Mouse (Mus musculus) lung, embryonic 15.5 days (tissue): Measurements from ENCODE around the gene Dbp. TPM values are rescaled to one million over a fixed set of nuclear protein-coding genes. Genes with fewer than 3 reads are reported as not detected.

Experiments
- ATAC-seq: fragments of 200-750 bp; cut with Nextera tagmentation; 2 replicates; pipeline ENCODE4 v1.8.0; 2017; ENCODE audit warnings: moderate number of reproducible peaks, borderline replicate concordance; ENCODE audit not compliant: low FRiP score, low TSS enrichment; ENCODE audit errors: extremely low read depth
- H3K27ac ChIP-seq: fragments of 300-500 bp; sonication (generic); 2 replicates; pipeline ENCODE4 v1.5.1; 2015; ENCODE audit warnings: moderate library complexity, mild to moderate bottlenecking, inconsistent platforms
- H3K27me3 ChIP-seq: fragments of 300-500 bp; sonication (generic); 2 replicates; pipeline ENCODE4 v1.6.1; 2015; ENCODE audit warnings: inconsistent platforms
- H3K36me3 ChIP-seq: fragments of 300-500 bp; sonication (generic); 2 replicates; pipeline ENCODE4 v1.6.1; 2015; ENCODE audit warnings: inconsistent platforms
- H3K4me1 ChIP-seq: fragments of 300-500 bp; sonication (generic); 2 replicates; pipeline ENCODE4 v1.6.1; 2015; ENCODE audit warnings: inconsistent platforms
- H3K4me2 ChIP-seq: fragments of 300-500 bp; sonication (generic); 2 replicates; pipeline ENCODE4 v1.6.1; 2015; ENCODE audit warnings: inconsistent platforms, mild to moderate bottlenecking, moderate library complexity
- H3K4me3 ChIP-seq: fragments of 300-500 bp; sonication (generic); 2 replicates; pipeline ENCODE4 v1.5.1; 2015; ENCODE audit warnings: mild to moderate bottlenecking, inconsistent platforms
- H3K9ac ChIP-seq: fragments of 300-500 bp; sonication (generic); 2 replicates; pipeline ENCODE4 v1.6.1; 2015; ENCODE audit warnings: inconsistent platforms
- H3K9me3 ChIP-seq: fragments of 300-500 bp; sonication (generic); 2 replicates; pipeline ENCODE4 v1.6.1; 2016; ENCODE audit warnings: inconsistent platforms
- WGBS: fragments of 180-500 bp; shearing (Covaris S2); methylation state at CpG from one replicate; pipeline ENCODE4 v1.1.7; 2015; 5-methylcytosine and 5-hydroxymethylcytosine counted together
- polyA plus RNA-seq: library from polyadenylated mRNA; unstranded; fragments of >200 nt; fragmentation: Nextera tagmentation; extraction: Ambion mirVana; gene quantifications from 2 replicates; pipeline ENCODE4 v1.2.1, GENCODE M21; 2015

Dbp gene
- polyA plus RNA-seq, 1 experiment from 2014 or later, result 3.1 TPM

DNA sequence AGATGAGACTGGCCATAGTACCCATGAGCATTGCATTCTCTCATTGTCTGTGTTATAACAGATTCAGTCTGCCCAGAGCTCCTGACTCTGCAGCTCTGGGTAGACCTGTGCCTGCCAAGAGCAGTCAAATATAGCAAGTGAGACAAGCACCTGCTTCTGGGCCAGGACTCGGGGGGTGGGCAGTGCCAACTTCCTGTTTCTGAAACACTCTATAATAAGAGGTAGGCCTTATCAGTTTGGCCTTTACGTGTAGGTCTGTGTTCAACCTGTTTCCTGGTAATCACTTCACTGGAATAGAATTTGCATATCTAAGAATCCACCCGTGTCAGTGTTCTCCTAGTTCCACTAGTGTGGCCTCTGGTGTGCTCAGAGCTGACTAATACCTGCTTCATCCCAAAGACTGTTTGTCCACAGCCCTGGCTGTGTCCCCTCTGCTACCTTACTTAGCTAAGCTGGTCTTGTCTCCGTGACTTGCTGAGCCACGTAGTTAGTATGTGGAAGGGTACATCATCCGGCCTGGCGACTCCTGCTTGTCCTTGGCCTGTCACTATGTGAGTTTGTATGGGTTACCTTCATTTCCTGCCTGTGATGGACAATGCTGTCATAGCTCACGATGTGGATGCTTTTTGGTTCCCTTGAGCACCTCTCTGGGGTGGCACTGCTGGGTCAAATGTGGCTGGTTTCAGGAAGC is 23.7 kb upstream of the Dbp start:
- H3K4me2 ChIP-seq, result no peak overlapping the region
- peak overlapping the region; percentile 18 for H3K27ac ChIP-seq
- 66% methylated on average over 8 of the region's 8 CpGs for WGBS
- H3K36me3 ChIP-seq, result no peaks in the 10 kb centered on the region
- no peaks in the 10 kb centered on the region for H3K9me3 ChIP-seq
- no peak for ATAC-seq
- no peak overlapping the region for H3K9ac ChIP-seq
- peaks cover 20% of the 10 kb centered on the region for H3K4me1 ChIP-seq
- H3K4me3 ChIP-seq, result no peak overlapping the region
- H3K27me3 ChIP-seq, result no peaks in the 10 kb centered on the region

DNA sequence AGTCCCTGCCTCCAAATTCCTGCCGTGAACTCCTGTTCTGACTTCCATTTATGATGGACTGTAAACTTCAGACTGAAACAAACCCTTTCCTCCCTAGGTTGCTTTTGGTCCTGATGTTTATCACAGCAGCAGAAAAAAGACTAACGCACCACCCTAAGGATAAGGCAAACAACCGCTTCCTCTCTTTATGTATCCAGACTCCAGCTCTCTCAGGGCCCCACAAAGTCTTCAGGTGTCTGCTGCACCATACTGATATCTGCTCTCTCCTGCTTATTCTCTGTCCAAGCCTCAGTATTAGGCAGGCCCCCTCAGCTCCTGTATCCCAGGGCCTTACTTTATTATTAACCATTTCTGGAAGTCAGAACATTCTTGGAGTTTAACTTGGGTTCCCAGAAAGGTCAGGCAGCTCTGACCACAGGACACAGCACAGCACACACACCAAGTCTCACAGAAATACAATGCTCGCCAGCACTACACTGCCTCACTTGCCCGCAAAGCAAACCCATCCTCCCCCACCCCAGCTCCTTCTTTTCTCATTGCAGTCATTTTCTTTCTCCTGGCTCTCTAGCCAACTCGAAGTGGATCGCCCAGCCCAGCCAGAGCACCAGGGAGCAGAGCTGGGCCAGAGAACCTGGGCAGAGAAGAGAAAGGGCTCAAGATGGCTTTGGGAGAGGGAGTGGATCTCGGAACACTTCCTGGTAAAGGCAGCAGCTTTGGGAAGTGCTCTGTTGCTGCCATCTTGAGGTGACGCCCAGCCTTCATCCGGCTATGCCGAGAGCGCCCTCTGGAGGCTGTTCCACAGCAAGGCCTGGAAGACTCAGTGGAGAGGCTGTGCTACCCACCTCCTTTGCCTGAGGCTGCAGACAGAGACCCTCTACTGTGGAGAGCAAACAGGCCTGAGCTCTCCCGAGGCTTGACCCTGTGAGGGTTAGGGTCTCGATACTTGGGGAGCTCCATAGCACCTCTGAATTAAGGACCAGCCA is 22.5 kb upstream of the Dbp start:
- peak; percentile 55; the same call in 1 of the 2 replicates for ATAC-seq
- H3K27ac ChIP-seq, result peak overlapping the region; percentile 54
- no peaks in the 10 kb centered on the region for H3K9me3 ChIP-seq
- no peaks in the 10 kb centered on the region for H3K36me3 ChIP-seq
- H3K4me3 ChIP-seq, result no peak overlapping the region
- peak overlapping the region; percentile 44 for H3K4me2 ChIP-seq
- peaks cover 20% of the 10 kb centered on the region for H3K4me1 ChIP-seq
- no peaks in the 10 kb centered on the region for H3K27me3 ChIP-seq
- WGBS, result 27% methylated on average over 14 of the region's 14 CpGs
- no peak overlapping the region for H3K9ac ChIP-seq

DNA sequence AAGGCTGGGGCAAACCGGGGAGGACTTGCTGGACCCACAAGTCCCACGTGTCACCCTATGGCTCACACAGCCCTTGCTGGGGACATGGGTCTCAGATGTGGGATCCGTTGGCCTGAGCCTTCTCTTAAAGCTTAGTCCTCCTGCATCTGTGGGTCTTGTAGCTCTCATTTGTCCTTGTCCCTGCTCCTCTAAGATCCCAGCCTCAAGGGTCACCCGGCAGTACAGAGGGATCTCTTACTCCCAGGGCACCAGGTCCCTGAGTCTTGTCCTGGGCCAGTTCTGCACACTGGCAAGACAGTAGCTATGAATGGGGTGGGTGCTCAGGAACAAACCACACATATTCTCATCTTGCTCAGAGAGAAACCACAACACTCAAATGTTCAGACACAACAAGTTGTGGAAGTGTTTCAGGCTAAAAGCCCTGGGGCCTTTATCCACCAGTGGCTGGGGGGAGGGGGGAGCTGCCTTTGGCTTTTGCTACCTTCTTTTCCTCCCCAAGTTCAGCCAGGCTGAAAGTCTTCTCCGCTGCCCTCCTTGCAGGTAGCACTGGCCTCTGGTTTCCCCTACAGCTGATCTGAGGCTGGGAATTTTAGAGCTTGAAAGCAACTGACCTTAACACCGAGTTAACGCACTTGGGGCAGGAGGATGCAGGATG is 21.4 kb upstream of the Dbp start, which contains the start of gene Ntn5:
Gene Ntn5, plus strand, starts transcription at position 627 of the 655 bp plus-strand sequence.
- Histone ChIP-seq H3K4me1 (peaks cover 20% of the 10 kb centered on the region), H3K9me3 (no peaks in the 10 kb centered on the region), H3K9ac (no peak within 1 kb of the TSS), H3K4me3 (no peak within 1 kb of the TSS), H3K4me2 (no peak within 1 kb of the TSS), H3K27ac (no peak within 1 kb of the TSS), H3K27me3 (no peaks in the 10 kb centered on the region), H3K36me3 (no peaks in the 10 kb centered on the region)
- WGBS, result 79% methylated on average over 7 of the region's 7 CpGs
- no peak for ATAC-seq

DNA sequence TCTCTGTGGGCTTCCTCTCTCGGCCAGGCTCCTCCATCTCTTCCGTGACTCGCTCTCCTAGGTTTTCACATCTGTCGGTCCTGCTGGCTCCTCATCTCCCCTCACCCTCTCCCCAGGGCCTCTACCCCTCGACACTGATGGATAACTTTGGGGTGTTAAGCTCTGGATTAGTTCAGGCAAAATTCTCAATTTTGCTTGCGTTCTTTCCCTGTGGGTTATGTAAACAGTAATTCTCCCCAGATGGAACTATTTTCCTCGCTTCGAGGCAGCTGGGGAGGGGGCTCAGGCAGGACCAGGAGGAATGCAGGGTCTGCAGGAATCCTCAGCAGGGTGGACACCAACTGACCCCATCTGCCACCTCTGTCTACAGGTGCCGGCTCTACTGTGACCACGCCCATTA is 19.1 kb upstream of the Dbp start:
- Histone ChIP-seq H3K27me3 (no peaks in the 10 kb centered on the region), H3K9ac (no peak overlapping the region), H3K27ac (no peak overlapping the region), H3K9me3 (no peaks in the 10 kb centered on the region), H3K4me2 (no peak overlapping the region), H3K36me3 (no peaks in the 10 kb centered on the region), H3K4me3 (no peak overlapping the region), H3K4me1 (peaks cover 17% of the 10 kb centered on the region)
- no peak for ATAC-seq
- 25% methylated on average over 10 of the region's 10 CpGs for WGBS

DNA sequence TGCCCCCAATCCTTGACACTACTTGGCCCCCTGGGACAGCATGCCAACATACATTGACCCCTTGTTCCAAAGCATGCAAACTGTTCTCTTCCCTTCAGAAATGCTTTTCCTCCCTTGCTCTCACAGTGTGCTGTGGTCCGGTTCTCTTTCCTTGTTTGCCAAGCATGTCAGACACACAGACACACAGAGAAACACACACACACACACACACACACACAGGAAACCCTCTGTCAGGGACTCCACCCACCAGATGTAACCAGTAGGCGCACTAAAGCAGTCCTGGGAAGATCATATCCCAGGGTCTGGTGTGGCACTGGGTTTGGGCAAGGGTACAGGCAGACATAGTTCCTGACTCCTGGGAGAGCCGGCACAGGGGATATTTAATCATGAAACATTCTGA is 18.0 kb upstream of the Dbp start:
- Histone ChIP-seq H3K27ac (no peak overlapping the region), H3K4me3 (no peak overlapping the region), H3K27me3 (no peaks in the 10 kb centered on the region), H3K9ac (no peak overlapping the region), H3K9me3 (no peaks in the 10 kb centered on the region), H3K4me1 (peaks cover 12% of the 10 kb centered on the region), H3K4me2 (no peak overlapping the region), H3K36me3 (no peaks in the 10 kb centered on the region)
- WGBS, result 58% methylated on average over 3 of the region's 3 CpGs
- no peak for ATAC-seq

DNA sequence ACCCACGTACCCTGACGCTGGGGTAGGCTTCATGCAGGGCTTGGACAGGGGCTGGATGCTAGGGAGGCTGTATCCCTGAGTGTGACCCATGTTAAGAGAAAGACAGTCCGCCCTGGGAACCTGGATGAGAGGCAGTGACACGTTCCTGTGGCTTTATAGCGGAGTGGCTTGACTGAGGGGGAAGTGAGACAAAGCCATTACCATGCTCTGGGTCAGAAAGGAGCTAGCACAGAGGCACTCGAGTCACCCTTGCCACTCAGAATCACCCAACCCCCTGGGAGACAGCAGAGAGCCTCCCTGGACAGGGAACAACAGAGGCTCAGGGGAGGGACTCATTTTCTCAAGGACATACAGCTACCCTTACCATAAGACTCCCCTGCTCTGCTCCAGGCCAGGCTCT is 15.8 kb upstream of the Dbp start:
- H3K9ac ChIP-seq, result no peak overlapping the region
- no peak for ATAC-seq
- peaks cover 7% of the 10 kb centered on the region; the same call in 1 of the 2 replicates for H3K4me1 ChIP-seq
- H3K4me2 ChIP-seq, result no peak overlapping the region
- H3K27me3 ChIP-seq, result no peaks in the 10 kb centered on the region
- H3K4me3 ChIP-seq, result no peak overlapping the region
- 56% methylated on average over 6 of the region's 6 CpGs for WGBS
- no peaks in the 10 kb centered on the region for H3K9me3 ChIP-seq
- H3K27ac ChIP-seq, result no peak overlapping the region
- H3K36me3 ChIP-seq, result no peaks in the 10 kb centered on the region

DNA sequence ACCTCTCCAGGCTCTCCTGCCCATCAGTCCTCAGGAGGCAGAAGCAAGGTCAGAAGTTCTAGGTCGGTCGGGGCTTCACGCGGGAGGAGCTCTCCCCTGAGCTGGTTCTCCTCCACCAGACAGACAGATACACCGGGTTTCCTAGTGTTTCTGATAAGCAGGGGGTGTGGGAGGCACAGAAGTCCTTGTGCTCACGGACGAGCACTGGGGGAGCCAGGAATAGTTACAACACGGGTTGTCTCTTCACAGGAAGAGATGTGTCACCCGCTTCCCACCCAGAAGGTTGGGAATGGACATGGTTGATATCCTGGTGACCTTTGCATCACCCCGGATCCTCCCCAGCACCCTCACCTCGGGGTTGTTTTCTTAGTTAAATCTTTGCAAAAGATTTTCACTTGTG is 15.1 kb upstream of the Dbp start:
- H3K4me2 ChIP-seq, result no peak overlapping the region
- WGBS, result 51% methylated on average over 11 of the region's 11 CpGs
- no peak for ATAC-seq
- no peak overlapping the region for H3K27ac ChIP-seq
- H3K27me3 ChIP-seq, result no peaks in the 10 kb centered on the region
- no peak overlapping the region for H3K9ac ChIP-seq
- H3K4me3 ChIP-seq, result no peak overlapping the region
- no peaks in the 10 kb centered on the region for H3K9me3 ChIP-seq
- peaks cover 7% of the 10 kb centered on the region; the same call in 1 of the 2 replicates for H3K4me1 ChIP-seq
- H3K36me3 ChIP-seq, result no peaks in the 10 kb centered on the region

DNA sequence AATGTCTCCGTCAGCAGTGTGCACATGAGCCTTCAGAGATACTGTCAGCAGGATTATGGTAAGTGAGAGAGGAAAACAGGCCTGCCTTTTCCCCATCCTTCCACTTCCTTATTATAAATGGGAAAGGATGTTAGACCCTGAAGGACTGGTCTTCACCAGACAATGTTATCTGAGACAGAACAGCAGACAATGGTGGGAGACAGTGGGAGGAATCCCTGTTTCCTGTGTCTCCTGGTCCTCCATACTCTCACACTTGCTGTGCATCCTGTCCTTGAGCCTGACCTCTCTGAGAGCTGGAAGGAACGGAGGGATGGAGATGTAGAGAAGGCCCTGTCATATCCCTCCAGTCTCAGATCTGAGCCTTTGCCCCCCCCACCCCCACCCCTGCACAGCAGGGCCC is 12.5 kb upstream of the Dbp start:
- WGBS, result 79% methylated on average over 2 of the region's 2 CpGs
- H3K4me2 ChIP-seq, result no peak overlapping the region

DNA sequence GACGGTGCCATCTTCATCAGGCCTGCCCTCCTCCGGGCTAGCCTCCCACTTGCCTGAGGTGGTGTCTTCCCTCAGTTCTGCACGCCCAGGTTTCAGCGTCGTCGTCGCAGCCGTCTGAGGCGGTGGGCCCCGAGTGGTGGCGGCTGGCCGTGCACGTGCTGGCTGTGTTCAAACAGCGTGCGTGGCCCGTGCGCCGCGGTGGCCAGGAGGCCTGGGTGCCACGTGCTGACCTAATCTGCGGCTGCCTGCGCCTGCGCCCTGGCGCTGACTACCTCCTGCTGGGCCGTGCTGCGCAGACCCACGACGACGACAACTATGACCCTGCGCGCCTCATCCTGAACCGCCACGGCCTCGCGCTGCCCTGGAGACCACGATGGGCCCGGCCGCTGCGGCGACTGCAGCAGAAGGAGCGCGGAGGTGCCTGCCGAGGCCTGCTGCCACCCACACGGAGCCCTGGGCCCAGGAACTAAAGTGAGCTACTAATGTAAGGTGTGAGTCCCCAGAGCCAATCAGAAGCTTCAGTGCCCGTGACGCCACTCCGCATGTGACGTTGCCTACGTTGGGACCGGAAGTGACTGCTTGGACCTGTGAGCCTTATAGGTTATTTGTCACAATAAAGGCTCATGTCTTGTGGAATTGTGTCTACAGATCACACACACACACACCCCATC is 10.8 kb upstream of the Dbp start, which contains the start of gene Sec1:
Gene Sec1, minus strand, starts transcription at position 482 of the 671 bp plus-strand sequence.
- peaks cover 9% of the 10 kb centered on the region for H3K27me3 ChIP-seq
- no peak within 1 kb of the TSS for H3K4me2 ChIP-seq
- no peak within 1 kb of the TSS for H3K27ac ChIP-seq
- no peaks in the 10 kb centered on the region for H3K4me1 ChIP-seq
- H3K9me3 ChIP-seq, result no peaks in the 10 kb centered on the region
- H3K36me3 ChIP-seq, result no peaks in the 10 kb centered on the region
- 88% methylated on average over 50 of the region's 50 CpGs for WGBS
- no peak within 1 kb of the TSS for H3K9ac ChIP-seq
- H3K4me3 ChIP-seq, result no peak within 1 kb of the TSS
- peak; percentile 20; the same call in 1 of the 2 replicates for ATAC-seq

More for the DNA sequence above, 12.5 kb upstream of the Dbp start:
- Histone ChIP-seq H3K27ac (no peak overlapping the region), H3K9ac (no peak overlapping the region), H3K27me3 (no peaks in the 10 kb centered on the region), H3K9me3 (no peaks in the 10 kb centered on the region), H3K36me3 (no peaks in the 10 kb centered on the region), H3K4me1 (no peaks in the 10 kb centered on the region), H3K4me3 (no peak overlapping the region)
- ATAC-seq, result no peak

DNA sequence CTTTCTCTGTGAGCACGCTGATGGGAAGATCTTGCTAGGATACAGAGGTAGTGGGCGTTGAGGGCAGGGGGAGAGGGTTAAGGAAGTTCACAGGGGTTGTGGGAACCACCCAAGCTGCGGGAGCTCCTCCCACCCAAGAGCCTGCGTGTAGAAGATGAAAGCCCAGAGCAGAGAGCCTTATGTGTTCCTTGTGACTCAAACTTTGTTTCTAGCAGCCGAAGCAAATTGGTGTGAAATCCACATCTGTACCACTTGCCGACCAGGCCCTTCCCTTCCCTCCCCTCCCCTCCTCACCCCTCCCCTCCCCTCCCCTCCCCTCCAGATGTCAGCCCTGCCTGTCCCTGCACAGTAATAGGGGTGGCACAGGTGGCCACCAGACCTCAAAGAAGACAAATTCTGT is 9.8 kb upstream of the Dbp start:
- 18% methylated on average over 6 of the region's 6 CpGs for WGBS

DNA sequence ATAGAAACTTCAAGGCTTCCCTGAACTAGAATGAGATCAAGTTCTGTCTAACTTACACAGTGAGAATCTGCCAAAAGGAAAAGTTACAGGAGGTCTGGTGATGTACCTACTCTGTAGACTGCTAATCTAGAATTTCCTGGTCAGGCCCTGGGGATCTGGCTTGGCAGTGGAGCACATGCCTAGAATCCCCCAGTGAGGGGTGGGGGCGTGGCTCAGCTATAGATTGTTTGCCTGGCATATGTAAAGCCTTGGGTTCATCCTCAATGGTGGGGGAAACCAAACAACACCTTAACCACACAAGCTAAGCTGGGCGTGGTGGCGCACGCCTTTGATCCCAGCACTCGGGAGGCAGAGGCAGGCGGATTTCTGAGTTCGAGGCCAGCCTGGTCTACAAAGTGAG is 7.0 kb upstream of the Dbp start:
- H3K4me3 ChIP-seq, result no peak overlapping the region
- H3K4me2 ChIP-seq, result no peak overlapping the region
- no peak for ATAC-seq
- no peak overlapping the region for H3K27ac ChIP-seq
- H3K27me3 ChIP-seq, result peaks cover 33% of the 10 kb centered on the region
- WGBS, result 81% methylated on average over 7 of the region's 7 CpGs
- no peak overlapping the region for H3K9ac ChIP-seq
- H3K9me3 ChIP-seq, result no peaks in the 10 kb centered on the region
- H3K4me1 ChIP-seq, result peaks cover 13% of the 10 kb centered on the region
- H3K36me3 ChIP-seq, result no peaks in the 10 kb centered on the region

More for the DNA sequence above, 9.8 kb upstream of the Dbp start:
- no peak overlapping the region for H3K4me3 ChIP-seq
- no peak overlapping the region for H3K27ac ChIP-seq
- peaks cover 4% of the 10 kb centered on the region for H3K4me1 ChIP-seq
- H3K9ac ChIP-seq, result no peak overlapping the region
- H3K9me3 ChIP-seq, result no peaks in the 10 kb centered on the region
- ATAC-seq, result no peak
- H3K27me3 ChIP-seq, result peaks cover 19% of the 10 kb centered on the region
- H3K4me2 ChIP-seq, result no peak overlapping the region
- no peaks in the 10 kb centered on the region for H3K36me3 ChIP-seq
